Mouse (Mus musculus): ENCODE measurements around the gene Trank1.

The Trank1 gene

DNA sequence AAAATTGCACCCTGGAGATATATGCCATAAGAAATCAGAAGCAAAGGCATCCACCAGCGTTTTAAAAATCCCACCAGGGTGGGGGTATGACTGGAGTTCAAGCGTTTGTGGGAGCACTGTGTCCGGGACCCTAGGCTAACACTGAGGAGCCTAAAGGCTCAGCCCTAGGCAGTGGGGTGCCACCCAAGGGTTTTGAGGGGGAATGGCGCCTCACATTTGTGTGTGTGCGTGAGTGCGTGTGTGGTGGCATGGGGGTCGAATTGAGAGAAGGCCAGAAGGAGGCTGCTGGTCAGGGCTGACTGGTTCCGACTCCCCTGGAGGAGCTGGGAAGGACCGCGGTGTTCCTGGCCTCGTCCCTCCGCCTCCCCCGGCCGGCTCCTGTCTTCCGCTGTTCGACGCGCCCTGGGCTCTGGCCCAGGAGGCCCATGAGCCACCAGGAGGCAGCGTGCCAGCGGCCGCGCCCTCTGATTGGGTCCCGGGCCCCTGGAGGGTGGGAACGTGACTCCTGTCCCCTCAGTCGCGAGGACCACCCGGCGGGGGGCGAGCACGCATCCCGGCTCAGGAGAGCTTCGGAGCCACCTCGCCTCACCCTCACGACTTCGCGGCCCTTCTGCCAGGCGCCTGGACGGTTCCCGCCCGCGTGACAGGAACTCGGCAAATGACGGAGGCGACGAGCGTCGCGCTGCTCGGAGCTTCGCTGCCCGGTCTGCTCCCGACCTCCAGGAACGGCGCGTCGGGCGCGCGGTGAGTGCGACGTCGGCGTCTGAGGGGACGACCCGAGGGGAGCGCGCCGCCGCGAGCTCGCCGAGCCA, at the start of gene Trank1:
Gene Trank1 (plus strand): TSS at position 709 of the 812 bp plus-strand sequence.
- no peak for DNase-seq (ENCODE audit: extremely low spot score, low read depth, low spot score)

DNA sequence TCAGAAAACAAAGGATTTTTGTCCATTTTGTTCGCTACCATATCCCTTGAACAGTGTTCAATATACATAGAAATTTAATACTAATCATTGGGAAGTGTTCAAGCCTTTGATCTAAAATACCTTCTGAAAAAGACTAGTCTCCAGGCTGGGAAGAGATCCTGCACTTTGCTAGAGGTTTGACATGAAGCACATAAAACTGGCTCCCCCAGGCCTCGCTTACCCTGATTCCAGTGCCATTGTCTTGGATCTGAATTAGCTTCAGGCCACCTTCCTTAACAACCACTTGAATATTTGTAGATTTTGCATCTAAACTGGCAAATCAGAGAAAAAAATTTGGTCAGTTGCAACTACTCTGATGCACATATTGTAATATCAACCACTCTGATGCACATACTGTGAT, 43.5 kb upstream of the Trank1 start:
- no peak for DNase-seq (ENCODE audit: extremely low spot score, low read depth, low spot score)

DNA sequence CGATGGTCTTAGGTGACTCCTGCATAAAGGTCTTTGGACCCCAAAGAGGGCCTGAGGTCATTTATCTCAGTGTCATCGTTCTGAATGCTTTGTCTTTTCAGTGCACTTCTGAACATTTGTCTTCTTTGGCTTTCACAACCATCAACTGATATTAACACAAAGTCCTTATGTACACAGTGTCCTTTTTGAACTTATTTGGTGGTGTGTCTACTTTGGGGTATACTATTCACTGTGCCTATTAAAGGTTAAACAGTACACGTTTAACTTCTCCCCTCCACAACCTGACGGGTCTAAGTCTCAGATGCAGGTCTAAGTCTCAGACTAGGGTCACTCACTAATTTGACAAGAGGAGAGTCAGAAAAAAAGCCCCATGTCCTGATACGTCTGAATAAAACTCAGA, 40.9 kb upstream of the Trank1 start:
- no peak for DNase-seq (ENCODE audit: extremely low spot score, low read depth, low spot score)

DNA sequence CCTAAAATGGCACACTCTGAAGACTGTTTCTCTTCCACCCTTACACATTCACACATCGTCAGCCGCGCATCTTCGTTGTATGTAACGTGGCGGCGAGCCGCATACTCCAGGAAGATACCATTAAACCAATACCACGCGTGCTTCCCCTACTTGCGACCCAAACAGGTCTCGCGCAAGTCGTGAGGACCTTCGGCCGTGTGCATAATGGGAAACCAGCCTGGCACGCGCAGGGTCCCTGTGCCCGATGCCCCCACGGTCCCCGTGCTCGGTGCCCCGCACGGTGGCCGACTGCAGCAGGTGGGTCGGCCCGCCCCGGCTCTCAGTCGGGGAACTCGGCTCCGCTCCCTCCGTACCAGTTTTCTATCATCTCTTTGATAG, 40.5 kb upstream of the Trank1 start:
- no peak for DNase-seq (ENCODE audit: extremely low spot score, low read depth, low spot score)

DNA sequence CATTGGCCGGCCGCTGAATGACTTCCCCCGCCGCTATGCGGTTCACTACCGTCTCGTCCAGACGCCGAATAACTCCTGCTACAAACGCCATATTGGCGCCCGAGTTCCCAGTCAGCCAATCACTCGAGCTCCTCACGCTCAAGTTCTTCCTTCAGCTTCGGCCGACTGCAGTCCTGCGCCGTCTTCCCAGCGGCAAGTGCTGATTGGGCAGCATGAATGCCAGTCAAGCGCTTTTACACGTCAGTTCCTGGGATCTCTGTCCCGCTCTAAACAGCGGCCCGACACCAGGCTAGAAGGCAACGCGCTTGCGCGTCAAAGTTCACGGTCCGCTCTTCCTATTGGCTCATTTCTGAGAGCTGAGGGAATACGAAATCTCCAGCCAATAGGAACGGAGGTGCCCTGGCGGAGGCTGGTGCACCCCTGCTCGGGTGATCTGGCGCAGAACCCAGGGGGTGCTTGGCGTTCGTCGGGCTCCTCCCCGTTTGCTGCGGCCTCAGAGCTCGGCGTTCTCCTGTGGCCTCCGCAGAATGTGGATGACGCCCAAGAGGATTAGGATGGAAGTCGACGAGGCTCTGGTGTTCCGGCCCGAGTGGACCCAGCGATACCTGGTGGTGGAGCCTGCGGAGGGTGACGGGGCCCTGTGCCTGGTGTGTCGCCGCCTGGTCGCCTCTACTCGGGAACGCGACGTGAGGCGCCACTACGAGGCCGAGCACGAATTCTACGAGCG, 39.9 kb upstream of the Trank1 start, which contains the start of the genes Mlh1 and Epm2aip1:
Gene Mlh1 (minus strand): TSS at position 358 of the 727 bp plus-strand sequence.
Gene Epm2aip1 (plus strand): TSS at position 496 of the 727 bp plus-strand sequence.
- DNase-seq (ENCODE audit: extremely low spot score, low read depth, low spot score), result peak; percentile 100

DNA sequence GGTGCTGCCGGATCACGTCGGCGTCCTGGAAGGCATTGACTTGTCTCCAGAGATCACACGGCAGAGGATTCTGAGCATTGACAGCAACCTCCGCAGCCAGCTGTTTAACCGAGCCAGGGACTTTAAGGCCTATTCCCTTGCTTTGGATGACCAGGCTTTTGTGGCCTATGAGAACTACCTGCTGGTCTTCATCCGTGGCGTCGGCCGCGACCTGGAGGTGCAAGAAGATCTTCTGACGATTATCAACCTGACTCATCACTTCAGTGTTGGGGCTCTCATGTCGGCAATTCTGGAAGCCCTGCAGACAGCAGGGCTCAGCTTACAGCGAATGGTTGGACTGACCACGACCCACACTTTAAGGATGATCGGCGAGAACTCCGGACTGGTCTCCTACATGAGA, 39.2 kb upstream of the Trank1 start:
- no peak for DNase-seq (ENCODE audit: extremely low spot score, low read depth, low spot score)

DNA sequence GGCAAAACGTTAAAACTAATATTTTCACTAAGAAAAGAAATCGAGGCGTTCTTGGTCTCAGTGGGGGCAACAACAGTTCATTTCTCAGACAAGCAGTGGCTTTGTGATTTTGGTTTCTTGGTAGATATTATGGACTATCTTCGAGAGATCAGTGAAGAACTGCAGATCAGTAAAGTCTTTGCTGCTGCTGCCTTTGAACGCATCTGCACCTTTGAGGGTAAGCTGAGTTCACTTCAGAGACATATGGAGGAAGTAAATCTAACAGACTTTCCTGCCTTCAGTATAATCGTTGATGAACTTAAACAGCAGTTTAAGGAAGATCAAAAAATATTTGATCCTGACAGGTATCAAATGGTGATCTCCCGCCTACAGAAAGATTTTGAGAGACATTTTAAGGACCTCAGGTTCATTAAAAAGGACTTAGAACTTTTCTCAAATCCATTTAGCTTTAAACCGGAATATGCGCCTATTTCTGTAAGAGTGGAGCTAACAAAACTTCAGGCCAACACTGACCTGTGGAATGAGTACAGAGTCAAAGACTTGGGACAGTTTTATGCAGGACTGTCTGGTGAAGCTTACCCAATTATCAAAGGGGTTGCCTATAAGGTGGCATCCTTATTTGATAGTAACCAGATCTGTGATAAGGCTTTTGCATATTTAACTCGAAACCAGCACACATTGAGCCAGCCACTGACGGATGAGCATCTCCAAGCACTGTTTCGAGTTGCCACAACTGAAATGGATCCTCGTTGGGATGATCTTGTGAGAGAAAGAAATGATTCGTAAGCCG, 38.3 kb upstream of the Trank1 start:
- no peak for DNase-seq (ENCODE audit: extremely low spot score, low read depth, low spot score)

DNA sequence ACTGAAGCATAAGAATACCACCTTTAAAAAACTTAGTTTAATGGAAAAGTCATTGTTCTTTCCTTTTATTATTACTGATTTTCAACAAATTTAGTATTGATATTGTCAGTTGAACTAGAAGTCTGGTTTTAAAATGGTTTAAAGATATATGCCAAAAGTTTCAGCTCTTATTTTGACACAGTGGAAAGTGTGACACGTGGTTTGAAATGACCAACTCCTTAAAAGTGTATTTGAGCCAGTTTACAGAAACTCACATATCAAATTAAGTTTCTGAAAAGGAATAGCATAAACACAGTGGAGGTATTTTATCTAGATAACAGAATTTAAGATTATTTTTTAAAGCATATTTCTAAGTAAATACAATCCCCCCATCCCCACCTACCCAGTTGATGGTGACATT, 37.6 kb upstream of the Trank1 start:
- DNase-seq (ENCODE audit: extremely low spot score, low read depth, low spot score), result no peak

DNA sequence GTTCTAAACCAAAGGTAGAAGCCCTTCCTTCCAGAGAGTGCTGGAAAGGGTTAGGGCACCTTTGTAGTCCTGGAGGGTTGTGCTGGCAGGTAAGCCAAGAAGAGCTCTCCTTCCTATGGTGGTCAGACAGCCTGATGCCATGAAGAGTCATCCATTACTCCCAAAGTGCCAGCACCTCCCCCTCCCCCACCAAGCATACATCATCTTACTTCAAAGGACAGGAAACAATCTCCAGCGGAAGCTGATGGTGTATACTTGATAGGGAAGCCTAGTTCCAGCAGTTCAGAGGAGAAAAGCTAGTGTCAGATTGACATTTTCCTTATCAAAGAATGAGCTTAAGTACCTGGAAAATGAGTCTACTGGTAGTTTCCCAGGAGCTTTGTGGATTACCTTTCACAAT, 36.4 kb upstream of the Trank1 start:
- DNase-seq (ENCODE audit: extremely low spot score, low read depth, low spot score), result no peak

DNA sequence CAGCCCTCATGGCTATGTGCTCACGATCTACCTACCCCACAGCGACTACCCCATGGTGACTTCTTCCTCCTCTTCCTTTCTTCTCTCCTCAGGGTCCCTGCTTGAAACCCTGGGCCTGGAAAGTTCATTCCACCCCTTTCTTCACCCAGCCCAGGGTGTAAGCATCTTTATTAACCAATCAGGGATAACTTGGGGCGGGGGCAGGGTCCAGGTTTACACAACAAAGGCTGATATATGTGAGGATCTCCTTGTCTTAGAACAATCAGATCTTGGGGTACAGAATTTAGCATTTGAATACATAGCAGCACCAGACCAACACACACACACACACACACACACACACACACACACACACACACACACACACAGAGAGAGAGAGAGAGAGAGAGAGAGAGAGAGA, 26.5 kb upstream of the Trank1 start:
- DNase-seq (ENCODE audit: extremely low spot score, low read depth, low spot score), result no peak

DNA sequence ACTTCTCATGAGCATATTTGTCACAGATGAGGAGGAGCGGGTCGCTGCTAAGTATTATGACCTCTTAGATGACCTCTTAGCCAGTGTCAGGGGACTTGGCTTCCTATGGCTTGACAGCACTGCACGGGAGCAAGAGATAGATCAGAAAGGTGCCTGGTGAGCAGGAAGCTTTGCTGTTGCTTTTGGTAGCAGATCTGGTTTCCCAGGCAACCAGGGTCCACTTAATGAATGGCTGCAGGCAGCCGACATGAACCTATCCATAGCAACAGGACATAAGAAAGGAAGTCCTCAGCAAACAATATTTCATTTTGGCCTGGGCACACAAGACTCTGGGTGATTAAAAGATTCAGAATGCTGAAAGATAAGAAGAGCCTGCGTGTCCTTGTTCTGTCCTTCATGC, 25.9 kb upstream of the Trank1 start:
- DNase-seq (ENCODE audit: extremely low spot score, low read depth, low spot score), result no peak

DNA sequence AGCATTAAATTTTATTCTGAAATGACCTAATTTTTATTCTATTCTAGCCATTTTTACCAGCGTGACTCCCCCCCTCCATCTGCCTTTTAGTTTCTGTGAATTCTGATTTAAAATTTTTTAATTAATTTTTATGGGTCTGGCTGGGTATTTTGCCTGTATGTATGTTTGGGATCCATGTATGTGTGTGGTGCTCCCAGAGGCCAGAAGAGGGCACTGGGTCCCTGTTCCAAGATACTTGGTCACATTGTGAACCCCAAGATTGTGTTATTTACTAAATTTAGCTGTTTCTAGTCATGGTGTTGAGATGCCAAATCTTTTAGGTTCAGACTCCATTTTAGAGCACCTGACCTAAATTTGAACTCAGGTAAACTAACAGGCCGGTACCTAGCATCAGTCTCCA, 25.1 kb upstream of the Trank1 start:
- DNase-seq (ENCODE audit: extremely low spot score, low read depth, low spot score), result no peak

DNA sequence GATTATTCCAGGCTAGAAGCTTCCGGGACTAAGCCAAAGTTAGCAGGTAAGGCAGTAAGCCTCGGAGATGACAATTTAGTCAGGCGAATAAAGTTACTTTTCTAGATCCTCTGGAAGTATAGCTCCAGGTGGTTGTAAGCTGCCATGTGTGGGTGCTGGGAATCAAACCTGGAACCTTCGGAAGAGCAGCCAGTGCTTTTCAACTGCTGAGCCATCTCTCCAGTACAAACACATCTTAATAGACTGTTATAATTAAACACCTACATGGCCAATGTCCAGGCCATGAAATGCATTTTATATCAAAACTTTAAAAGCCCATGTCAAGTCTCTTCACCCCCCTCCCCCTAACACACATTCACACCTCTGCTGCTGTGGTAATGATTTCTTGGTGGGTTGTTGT, 23.6 kb upstream of the Trank1 start:
- no peak for DNase-seq (ENCODE audit: extremely low spot score, low read depth, low spot score)

DNA sequence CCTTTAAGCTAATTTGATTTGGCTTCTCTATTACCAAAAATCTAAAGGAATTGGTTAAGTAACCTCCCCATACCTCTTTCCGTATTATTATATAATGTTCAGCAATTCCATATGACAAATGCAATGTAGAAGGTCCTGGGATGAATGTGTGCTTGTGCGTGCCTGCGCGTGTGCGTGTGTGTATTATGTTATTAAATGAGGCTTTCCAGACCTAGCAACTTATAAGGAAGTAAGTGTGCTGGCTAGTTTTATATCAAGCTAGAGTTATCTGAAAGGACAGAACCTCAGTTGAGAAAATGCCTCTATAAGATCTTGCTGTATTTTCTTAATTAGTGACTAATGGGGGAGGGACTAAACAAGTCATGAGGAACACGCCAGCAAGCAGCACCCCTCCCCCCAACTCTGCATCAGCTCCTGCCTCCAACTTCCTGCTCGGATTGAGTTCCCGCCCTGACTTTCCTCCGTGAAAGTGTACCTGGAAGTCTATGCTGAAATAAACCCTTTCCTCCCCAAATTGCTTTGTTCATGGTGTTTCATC, 22.2 kb upstream of the Trank1 start:
- no peak for DNase-seq (ENCODE audit: extremely low spot score, low read depth, low spot score)

DNA sequence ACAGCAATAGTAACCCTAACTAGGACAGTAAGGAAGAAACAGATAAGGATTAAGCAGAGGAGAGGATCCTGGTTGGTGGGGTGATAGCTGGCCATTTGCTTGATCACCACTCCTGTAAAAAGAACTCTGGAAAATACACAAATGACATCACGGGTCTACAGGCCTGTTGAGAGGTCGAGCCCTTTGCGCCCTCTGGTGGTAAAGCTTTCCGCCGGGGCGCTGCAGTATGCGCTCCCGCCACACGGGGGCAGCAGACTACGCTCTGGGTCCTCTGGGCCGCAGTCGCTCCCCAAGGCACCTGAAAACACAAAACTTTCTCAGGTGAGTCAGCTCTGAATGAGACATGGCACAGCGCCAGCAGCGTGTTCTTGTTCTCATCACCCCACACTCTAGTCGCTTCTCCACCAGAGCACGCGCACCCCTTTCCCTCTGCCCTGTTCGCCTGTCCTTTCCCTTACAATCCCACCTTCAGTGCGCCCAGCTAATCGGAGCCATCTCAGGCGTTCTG, 21.7 kb upstream of the Trank1 start:
- no peak for DNase-seq (ENCODE audit: extremely low spot score, low read depth, low spot score)

DNA sequence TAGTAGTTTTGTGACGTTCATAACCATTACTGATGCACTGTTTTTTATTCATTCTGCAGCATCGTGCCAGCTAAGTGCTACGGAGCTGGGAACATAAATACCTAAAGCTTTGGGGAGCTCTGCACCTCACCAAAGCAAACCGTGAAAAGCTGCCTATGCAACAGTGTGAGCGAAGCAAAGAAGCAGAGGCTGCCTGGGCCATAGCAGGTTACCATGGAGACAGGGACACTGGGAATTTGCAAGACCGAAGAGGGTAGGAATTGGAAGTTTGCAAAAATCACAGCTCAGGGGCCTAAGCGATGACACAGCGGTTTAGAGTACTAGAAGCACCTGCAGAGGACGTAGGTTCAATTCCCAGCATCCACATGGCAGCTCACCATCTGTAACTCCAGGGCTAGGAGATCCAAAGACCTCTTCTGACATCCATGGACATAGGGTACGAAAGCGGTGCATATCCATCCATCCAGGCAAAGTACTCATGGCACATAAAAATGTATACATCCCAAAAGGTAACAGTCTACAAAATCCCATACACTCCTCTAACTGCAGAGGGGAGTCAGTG, 20.9 kb upstream of the Trank1 start:
- DNase-seq (ENCODE audit: extremely low spot score, low read depth, low spot score), result no peak

DNA sequence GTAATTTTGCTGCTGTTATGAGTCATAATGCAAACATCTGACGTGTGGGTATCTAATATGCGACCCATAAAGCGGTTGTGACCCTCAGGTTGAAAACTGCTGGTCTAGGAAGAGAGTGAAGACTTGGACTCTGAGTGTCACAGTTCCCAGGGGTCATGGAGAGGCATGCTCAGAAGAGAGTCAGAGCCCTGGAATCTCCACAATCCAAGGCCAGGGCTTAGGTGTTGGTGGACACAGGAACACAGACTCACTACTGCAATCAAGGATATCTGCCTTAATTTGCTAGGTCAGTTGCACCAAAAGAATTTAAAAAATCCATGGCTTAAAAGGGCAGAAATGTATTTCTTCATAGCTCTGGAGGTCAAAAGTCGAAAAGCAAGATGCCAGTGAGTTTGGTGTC, 18.3 kb upstream of the Trank1 start:
- no peak for DNase-seq (ENCODE audit: extremely low spot score, low read depth, low spot score)

DNA sequence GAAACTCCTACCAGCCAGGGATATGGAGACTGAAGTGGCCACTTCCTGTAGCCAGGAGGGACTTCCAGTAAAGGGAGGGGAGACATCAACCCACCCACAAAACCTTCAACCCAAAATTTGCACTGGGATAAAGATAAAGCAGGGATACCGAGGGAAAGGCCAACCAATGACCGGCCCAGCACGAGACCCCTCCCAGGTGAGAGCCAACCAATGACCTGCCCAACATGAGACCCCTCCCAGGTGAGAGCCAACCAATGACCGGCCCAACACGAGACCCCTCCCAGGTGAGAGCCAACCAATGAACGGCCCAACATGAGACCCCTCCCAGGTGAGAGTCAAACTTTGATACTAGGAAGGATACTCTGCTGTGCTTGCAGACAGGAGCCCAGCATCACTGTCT, 16.6 kb upstream of the Trank1 start:
- DNase-seq (ENCODE audit: extremely low spot score, low read depth, low spot score), result no peak

DNA sequence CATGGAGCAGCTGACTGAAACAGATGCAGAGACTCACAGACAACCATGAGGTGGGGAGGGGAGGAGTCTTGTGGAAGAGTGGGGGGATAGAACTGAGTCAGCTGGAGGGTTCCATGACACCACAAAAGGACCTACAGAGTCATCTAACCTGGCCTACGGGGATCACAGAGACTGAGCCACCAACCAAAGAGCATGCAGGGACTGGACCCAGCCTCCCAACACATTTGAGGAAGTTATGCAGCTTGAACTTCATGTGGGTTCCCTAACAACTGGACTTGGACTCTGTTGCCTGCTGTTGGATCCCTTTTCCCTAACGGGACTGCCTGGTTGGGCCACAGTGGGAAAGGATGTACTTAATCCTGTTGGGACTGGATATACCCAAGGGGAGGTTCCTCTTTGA, 16.2 kb upstream of the Trank1 start:
- DNase-seq (ENCODE audit: extremely low spot score, low read depth, low spot score), result no peak

DNA sequence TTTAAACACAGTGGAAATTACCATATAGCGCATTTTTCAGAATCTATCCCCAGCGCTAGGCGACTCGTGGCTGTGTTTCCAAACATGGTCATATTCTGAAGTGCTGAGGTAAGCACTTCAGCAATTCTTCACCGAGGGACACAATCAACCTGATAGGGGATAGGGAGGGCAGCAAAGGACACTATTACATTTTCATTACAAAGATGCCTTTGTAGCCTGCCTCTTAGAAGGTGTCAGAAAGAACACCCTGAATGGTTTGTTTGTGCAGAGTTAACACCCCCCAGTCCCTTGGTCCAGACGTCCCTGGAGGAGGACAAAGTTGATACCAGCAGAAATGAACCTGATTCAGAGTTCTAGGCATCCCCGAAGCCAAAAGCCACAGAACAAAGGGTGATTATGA, 15.1 kb upstream of the Trank1 start:
- no peak for DNase-seq (ENCODE audit: extremely low spot score, low read depth, low spot score)

DNA sequence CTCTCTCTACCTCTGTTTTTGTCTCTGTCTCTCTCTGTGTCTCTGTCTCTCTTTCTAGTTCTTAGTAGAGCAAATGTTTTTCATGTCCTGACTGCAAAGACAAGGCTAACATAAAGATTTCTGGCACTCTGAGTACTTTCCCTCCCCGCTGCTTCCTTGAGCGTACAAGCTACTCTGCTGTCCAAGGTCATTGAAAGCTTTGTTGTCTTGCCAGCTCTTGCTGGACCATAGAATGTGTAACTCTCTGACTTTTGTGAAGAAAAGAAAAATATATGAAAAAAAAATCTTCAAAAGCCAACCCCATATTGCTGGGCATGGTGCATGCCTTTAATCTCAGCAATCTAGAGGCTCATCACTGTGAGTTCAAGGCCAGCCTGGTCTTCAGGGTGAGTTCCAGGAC, 12.9 kb upstream of the Trank1 start:
- no peak for DNase-seq (ENCODE audit: extremely low spot score, low read depth, low spot score)

All from hindlimb bud, embryonic 11.5 days (tissue).